Mouse (Mus musculus) bone marrow macrophage, adult 2 months (primary cell): ENCODE measurements around the gene Ankrd17.

Experiments used
- CTCF ChIP-seq: IDR thresholded peaks from 2 replicates; pipeline ENCODE4 v1.5.1; 2012; ENCODE audit warnings: low read depth, mild to moderate bottlenecking, low read length, moderate library complexity
- POLR2A ChIP-seq: IDR thresholded peaks from 2 replicates; pipeline ENCODE4 v1.6.1; 2012; ENCODE audit warnings: mild to moderate bottlenecking, low read depth, low read length, borderline replicate concordance

GRCm38 (mm10) chr5:90332478-90332877 is 33.9 kb downstream of the Ankrd17 start:
- TF ChIP-seq CTCF (no peak), POLR2A (no peak)
